Mouse (Mus musculus) hindbrain, postnatal 0 days (tissue): ENCODE data around the gene Plaa. TPM values are rescaled to one million over a fixed set of nuclear protein-coding genes. Genes with fewer than 3 reads are reported as not detected.

ENCODE experiments used
- ATAC-seq: fragments of 200-750 bp; cut with Nextera tagmentation; 2 replicates; pipeline ENCODE4 v1.8.0; 2017; ENCODE audit warnings: mild to moderate bottlenecking, moderate TSS enrichment, moderate library complexity
- DNase-seq: peaks from one replicate; pipeline ENCODE4 v3.0.0-alpha.2; 2015; ENCODE audit warnings: low spot score
- H3K27ac ChIP-seq: fragments of 300-500 bp; sonication (generic); 2 replicates; pipeline ENCODE4 v1.5.1; 2014; ENCODE audit warnings: mild to moderate bottlenecking
- H3K27me3 ChIP-seq: fragments of 300-500 bp; sonication (generic); 2 replicates; pipeline ENCODE4 v1.6.1; 2014; ENCODE audit warnings: low read length, mixed read lengths; ENCODE audit not compliant: insufficient read depth
- H3K36me3 ChIP-seq: fragments of 300-500 bp; sonication (generic); 2 replicates; pipeline ENCODE4 v1.6.1; 2014; ENCODE audit warnings: low read length, mixed read lengths; ENCODE audit not compliant: insufficient read depth
- H3K4me1 ChIP-seq: fragments of 300-500 bp; sonication (generic); 2 replicates; pipeline ENCODE4 v1.6.1; 2014; ENCODE audit warnings: antibody characterized with exemption, low read length, mixed read lengths; ENCODE audit not compliant: insufficient read depth
- H3K4me2 ChIP-seq: fragments of 300-500 bp; sonication (generic); 2 replicates; pipeline ENCODE4 v1.6.1; 2014; ENCODE audit warnings: low read depth, mild to moderate bottlenecking, low read length, moderate library complexity, mixed read lengths
- H3K4me3 ChIP-seq: fragments of 300-500 bp; sonication (generic); 2 replicates; pipeline ENCODE4 v1.5.1; 2014; ENCODE audit warnings: low read length
- H3K9ac ChIP-seq: fragments of 300-500 bp; sonication (generic); replicated peaks from 2 replicates; pipeline ENCODE4 v1.6.1; 2014; ENCODE audit warnings: mild to moderate bottlenecking, low read length, moderate library complexity, mixed read lengths
- H3K9me3 ChIP-seq: fragments of 300-500 bp; sonication (generic); 2 replicates; pipeline ENCODE4 v1.6.1; 2016; ENCODE audit warnings: low read length, mixed read lengths
- CTCF ChIP-seq: IDR thresholded peaks from 2 replicates; pipeline ENCODE4 v1.5.1; 2016; ENCODE audit warnings: antibody characterized with exemption, control low read depth, low read depth
- WGBS: fragments of 180-500 bp; shearing (Covaris S2); extraction: QIAGEN DNeasy Blood & Tissue Kit; methylation state at CpG from one replicate; pipeline ENCODE4 v1.1.7; 2014; 5-methylcytosine and 5-hydroxymethylcytosine counted together
- polyA plus RNA-seq: library from polyadenylated mRNA; unstranded; fragments of >200 nt; fragmentation: Nextera tagmentation; extraction: Ambion mirVana; gene quantifications from 2 replicates; pipeline ENCODE4 v1.2.1, GENCODE M21; 2015
- total RNA-seq: library from RNA; depleted of rRNA; stranded (reverse); fragments of >200 nt; gene quantifications from 2 replicates; pipeline ENCODE4 v1.2.3, GENCODE M21; 2014

Gene Plaa
- total and polyA plus RNA-seq, 2 experiments from 2014 or later = 57.7 to 70.0 TPM

- 2% methylated on average over 29 of the region's 29 CpGs for WGBS
Observed at GRCm38 (mm10) chr4:94613972-94614626, 11.1 kb upstream of the Plaa start, which contains the start of gene Ift74. Ift74 (plus strand) TSS chr4:94614491.

GRCm38 (mm10) chr4:94610339-94610738 is 7.3 kb upstream of the Plaa start:
- Histone ChIP-seq H3K4me1 (no peaks in the 10 kb centered on the region; the same call in 1 of the 2 replicates), H3K36me3 (no peaks in the 10 kb centered on the region), H3K27me3 (no peaks in the 10 kb centered on the region), H3K9ac (no peak overlapping the region), H3K27ac (no peak overlapping the region), H3K9me3 (no peaks in the 10 kb centered on the region), H3K4me3 (no peak overlapping the region), H3K4me2 (no peak overlapping the region)
- 86% methylated on average over 3 of the region's 3 CpGs for WGBS
- TF ChIP-seq CTCF = no peak
- ATAC-seq (no peak), DNase-seq (no peak)

More at GRCm38 (mm10) chr4:94613972-94614626, 11.1 kb upstream of the Plaa start, which contains the start of gene Ift74:
- TF ChIP-seq CTCF = no peak
- DNase-seq = peak; percentile 99
- Histone ChIP-seq H3K36me3 (no peaks in the 10 kb centered on the region), H3K4me3 (peak within 1 kb of the TSS; percentile 77), H3K9me3 (no peaks in the 10 kb centered on the region), H3K27ac (peak within 1 kb of the TSS; percentile 77), H3K4me2 (peak within 1 kb of the TSS; percentile 83), H3K27me3 (no peaks in the 10 kb centered on the region), H3K4me1 (no peaks in the 10 kb centered on the region; the same call in 1 of the 2 replicates), H3K9ac (peak within 1 kb of the TSS; percentile 70)
- peak; percentile 100 for ATAC-seq

- H3K27ac ChIP-seq = no peak overlapping the region
- whole genome bisulfite sequencing = 92% methylated on average over 2 of the region's 2 CpGs
- ATAC-seq = no peak
Observed at GRCm38 (mm10) chr4:94605591-94605990, 2.5 kb upstream of the Plaa start.

GRCm38 (mm10) chr4:94604452-94605019 is 1.5 kb upstream of the Plaa start:
- ATAC-seq = no peak
- Histone ChIP-seq H3K4me1 (peaks cover 5% of the 10 kb centered on the region; the same call in 1 of the 2 replicates), H3K4me3 (no peak overlapping the region), H3K9ac (no peak overlapping the region), H3K36me3 (no peaks in the 10 kb centered on the region), H3K27me3 (no peaks in the 10 kb centered on the region), H3K4me2 (no peak overlapping the region), H3K9me3 (no peaks in the 10 kb centered on the region), H3K27ac (no peak overlapping the region)
- DNase-seq = no peak
- WGBS = 87% methylated on average over 2 of the region's 2 CpGs
- no peak for TF ChIP-seq CTCF

More at GRCm38 (mm10) chr4:94605591-94605990, 2.5 kb upstream of the Plaa start:
- DNase-seq = no peak
- H3K9ac ChIP-seq = no peak overlapping the region
- H3K4me3 ChIP-seq = no peak overlapping the region
- peaks cover 5% of the 10 kb centered on the region; the same call in 1 of the 2 replicates for H3K4me1 ChIP-seq
- H3K4me2 ChIP-seq = no peak overlapping the region
- H3K36me3 ChIP-seq = no peaks in the 10 kb centered on the region
- no peak for TF ChIP-seq CTCF
- no peaks in the 10 kb centered on the region for H3K9me3 ChIP-seq
- no peaks in the 10 kb centered on the region for H3K27me3 ChIP-seq

- under 1% methylated on average over 33 of the region's 33 CpGs for WGBS
- peak overlapping the region; percentile 99 for H3K4me3 ChIP-seq
- peak overlapping the region; percentile 85 for H3K4me2 ChIP-seq
- ATAC-seq = no peak
- H3K27ac ChIP-seq = peak overlapping the region; percentile 94
- DNase-seq = peak; percentile 9
- no peaks in the 10 kb centered on the region for H3K27me3 ChIP-seq
- H3K9ac ChIP-seq = peak overlapping the region; percentile 95
- H3K36me3 ChIP-seq = no peaks in the 10 kb centered on the region
- no peaks in the 10 kb centered on the region for H3K9me3 ChIP-seq
- peaks cover 5% of the 10 kb centered on the region; the same call in 1 of the 2 replicates for H3K4me1 ChIP-seq
- TF ChIP-seq CTCF = no peak
Observed at GRCm38 (mm10) chr4:94602496-94603030, 481 bp downstream of the Plaa start.

- no peaks in the 10 kb centered on the region for H3K9me3 ChIP-seq
Observed at GRCm38 (mm10) chr4:94601395-94601794, 1.6 kb downstream of the Plaa start.

GRCm38 (mm10) chr4:94592709-94593108 is 10.3 kb downstream of the Plaa start:
- ATAC-seq (no peak), DNase-seq (no peak)
- Histone ChIP-seq H3K4me1 (no peaks in the 10 kb centered on the region), H3K27ac (no peak overlapping the region), H3K36me3 (no peaks in the 10 kb centered on the region), H3K27me3 (no peaks in the 10 kb centered on the region), H3K4me2 (no peak overlapping the region), H3K4me3 (no peak overlapping the region), H3K9ac (no peak overlapping the region), H3K9me3 (no peaks in the 10 kb centered on the region)
- TF ChIP-seq CTCF = no peak

More at GRCm38 (mm10) chr4:94601395-94601794, 1.6 kb downstream of the Plaa start:
- DNase-seq (no peak), ATAC-seq (no peak)
- no peak overlapping the region for H3K4me3 ChIP-seq
- H3K9ac ChIP-seq = no peak overlapping the region
- H3K4me2 ChIP-seq = peak overlapping the region; percentile 85
- TF ChIP-seq CTCF = peak; percentile 14; the same call in 1 of the 2 replicates
- no peaks in the 10 kb centered on the region for H3K36me3 ChIP-seq
- H3K27ac ChIP-seq = no peak overlapping the region
- WGBS = 86% methylated on average over 4 of the region's 4 CpGs
- H3K4me1 ChIP-seq = peaks cover 5% of the 10 kb centered on the region; the same call in 1 of the 2 replicates
- no peaks in the 10 kb centered on the region for H3K27me3 ChIP-seq
